Mouse (Mus musculus): Measurements from ENCODE around the gene Cep170.
"Not testable (repeated sequence)": the region's sequence is repeated elsewhere in the genome, so short reads cannot be mapped to it uniquely, and the experiment has no call there.

Cep170 gene

GRCm38 (mm10) chr1:176814036-176814420 is at the start of gene Cep170:
Cep170 (minus strand) TSS chr1:176814067.
- peak; percentile 96 for DNase-seq (ENCODE audit: low read depth, low spot score)

- peak; percentile 29 for DNase-seq (ENCODE audit: low read depth, low spot score)
Measured at GRCm38 (mm10) chr1:176861981-176862644, 48.2 kb upstream of the Cep170 start.

- no peak for DNase-seq (ENCODE audit: low read depth, low spot score)
Measured at GRCm38 (mm10) chr1:176852813-176853590, 39.1 kb upstream of the Cep170 start.

GRCm38 (mm10) chr1:176851401-176851800 is 37.5 kb upstream of the Cep170 start:
- DNase-seq (ENCODE audit: low read depth, low spot score), result no peak

GRCm38 (mm10) chr1:176849377-176849776 is 35.5 kb upstream of the Cep170 start:
- DNase-seq (ENCODE audit: low read depth, low spot score), result no peak

- DNase-seq (ENCODE audit: low read depth, low spot score), result no peak
Measured at GRCm38 (mm10) chr1:176848613-176849290, 34.9 kb upstream of the Cep170 start.

- no peak for DNase-seq (ENCODE audit: low read depth, low spot score)
Measured at GRCm38 (mm10) chr1:176847118-176847859, 33.4 kb upstream of the Cep170 start.

GRCm38 (mm10) chr1:176845082-176845977 is 31.5 kb upstream of the Cep170 start:
- DNase-seq (ENCODE audit: low read depth, low spot score), result no peak

- DNase-seq (ENCODE audit: low read depth, low spot score), result not testable (repeated sequence)
Measured at GRCm38 (mm10) chr1:176836562-176836961, 22.7 kb upstream of the Cep170 start.

- DNase-seq (ENCODE audit: low read depth, low spot score), result no peak
Measured at GRCm38 (mm10) chr1:176835501-176836294, 21.8 kb upstream of the Cep170 start.

- DNase-seq (ENCODE audit: low read depth, low spot score), result no peak
Measured at GRCm38 (mm10) chr1:176834880-176835279, 21.0 kb upstream of the Cep170 start.

GRCm38 (mm10) chr1:176833948-176834347 is 20.1 kb upstream of the Cep170 start:
- no peak for DNase-seq (ENCODE audit: low read depth, low spot score)

- no peak for DNase-seq (ENCODE audit: low read depth, low spot score)
Measured at GRCm38 (mm10) chr1:176833257-176833656, 19.4 kb upstream of the Cep170 start.

GRCm38 (mm10) chr1:176832607-176833006 is 18.7 kb upstream of the Cep170 start:
- DNase-seq (ENCODE audit: low read depth, low spot score), result no peak

GRCm38 (mm10) chr1:176832071-176832470 is 18.2 kb upstream of the Cep170 start:
- DNase-seq (ENCODE audit: low read depth, low spot score), result no peak

GRCm38 (mm10) chr1:176828666-176829065 is 14.8 kb upstream of the Cep170 start:
- no peak for DNase-seq (ENCODE audit: low read depth, low spot score)

- no peak for DNase-seq (ENCODE audit: low read depth, low spot score)
Measured at GRCm38 (mm10) chr1:176827945-176828485, 14.1 kb upstream of the Cep170 start.

GRCm38 (mm10) chr1:176827365-176827764 is 13.5 kb upstream of the Cep170 start:
- no peak for DNase-seq (ENCODE audit: low read depth, low spot score)

- DNase-seq (ENCODE audit: low read depth, low spot score), result no peak
Measured at GRCm38 (mm10) chr1:176826931-176827330, 13.1 kb upstream of the Cep170 start.

GRCm38 (mm10) chr1:176826186-176826585 is 12.3 kb upstream of the Cep170 start:
- no peak for DNase-seq (ENCODE audit: low read depth, low spot score)
